Mouse (Mus musculus) ZHBTc4 (cell line): ENCODE measurements around the gene Clpp.

Experiments
- DNase-seq: peaks from one replicate; pipeline ENCODE4 v3.0.0-alpha.2; 2011; ENCODE audit warnings: low read depth, low spot score

The Clpp gene

GRCm38 (mm10) chr17:56990115-56990746, at the start of gene Clpp:
Clpp (plus strand) TSS chr17:56990305.
- DNase-seq: peak; percentile 98

DNA sequence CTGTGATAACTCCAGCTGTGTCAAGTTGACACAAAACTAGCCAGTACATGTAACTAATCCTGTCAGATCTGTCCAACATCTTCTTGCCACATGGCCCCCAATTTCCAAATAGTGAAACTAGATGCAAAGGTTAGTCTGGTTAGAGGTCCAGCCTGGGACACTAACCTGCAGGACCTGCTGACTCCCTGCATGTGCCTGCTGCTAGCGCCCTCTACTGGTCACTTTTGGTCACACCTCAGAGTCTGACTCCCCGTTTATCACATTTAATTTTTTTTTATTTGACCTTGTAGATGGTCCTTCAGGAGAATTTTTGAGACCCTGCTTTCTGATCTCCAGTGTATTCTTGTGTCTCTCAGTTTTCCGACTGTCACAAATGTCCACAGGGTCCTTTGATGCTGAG, 39.2 kb upstream of the Clpp start:
- peak; percentile 73 for DNase-seq

DNA sequence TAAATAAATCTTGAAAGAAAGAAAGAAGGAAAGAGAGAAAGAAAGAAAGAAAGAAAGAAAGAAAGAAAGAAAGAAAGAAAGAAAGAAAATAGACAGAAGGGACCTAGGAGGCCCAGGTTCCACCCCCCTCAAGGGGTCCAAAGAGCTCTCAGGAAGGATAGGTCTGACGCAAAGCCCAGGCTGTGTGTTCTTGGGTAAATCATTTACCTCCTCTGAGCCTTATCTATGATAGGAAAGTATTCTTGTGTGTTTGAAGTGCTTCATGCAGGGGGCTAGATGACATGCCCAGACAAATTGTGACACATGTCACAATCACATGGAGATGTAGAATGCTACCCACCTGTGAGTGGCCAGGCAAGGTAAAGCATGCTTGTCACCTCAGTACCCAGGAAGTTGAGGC, 37.5 kb upstream of the Clpp start:
- DNase-seq: no peak

DNA sequence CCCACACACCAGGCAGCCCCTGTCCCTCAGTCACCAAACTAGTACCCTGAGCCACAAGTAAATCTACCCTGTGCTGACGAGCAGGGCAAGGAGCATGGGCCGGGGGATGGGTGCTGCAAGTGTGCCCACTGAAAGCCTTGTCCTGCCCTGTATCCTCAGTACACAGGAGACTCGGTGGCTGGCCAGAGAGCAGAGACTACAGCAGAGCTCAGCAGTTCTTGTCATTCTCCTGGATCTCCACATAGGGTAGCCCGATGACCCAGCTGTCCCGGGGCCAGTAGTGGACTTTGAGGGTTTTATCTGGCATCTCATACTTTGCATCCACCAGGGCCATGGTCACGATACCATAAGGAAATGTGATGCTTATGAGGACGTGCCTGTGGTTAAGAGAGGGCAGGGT, 35.2 kb upstream of the Clpp start:
- DNase-seq: no peak

DNA sequence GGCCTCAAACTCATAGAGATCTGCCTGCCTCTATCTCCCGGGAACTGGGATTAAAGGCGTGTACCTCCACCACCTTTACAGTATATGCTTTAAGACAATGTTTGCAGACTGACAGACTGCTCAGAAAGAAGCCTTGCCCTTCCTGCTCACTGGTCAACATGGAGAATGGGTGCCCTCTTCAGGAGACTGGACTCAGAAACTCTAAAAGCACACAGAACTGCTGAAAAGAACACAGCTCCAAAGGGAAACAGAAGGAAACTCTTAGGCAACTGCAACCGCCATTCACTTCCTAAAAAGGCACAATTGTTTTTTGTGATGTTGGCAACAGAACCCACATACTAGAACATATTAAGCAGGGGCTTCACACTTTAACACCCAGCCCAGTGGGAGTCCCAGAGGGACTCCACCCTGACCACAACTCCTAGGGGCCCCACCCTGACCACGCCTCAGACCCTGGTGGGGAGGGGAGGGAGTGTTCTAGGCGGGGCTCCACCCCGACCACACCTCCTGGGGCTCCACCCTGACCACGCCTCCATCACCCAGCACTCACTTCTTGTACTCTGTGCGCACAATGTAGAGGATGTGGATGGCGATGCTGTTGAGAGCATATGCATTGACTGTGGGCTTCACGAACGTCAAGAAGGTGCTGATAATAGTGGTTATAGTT, 32.2 kb upstream of the Clpp start:
- DNase-seq: peak; percentile 73

DNA sequence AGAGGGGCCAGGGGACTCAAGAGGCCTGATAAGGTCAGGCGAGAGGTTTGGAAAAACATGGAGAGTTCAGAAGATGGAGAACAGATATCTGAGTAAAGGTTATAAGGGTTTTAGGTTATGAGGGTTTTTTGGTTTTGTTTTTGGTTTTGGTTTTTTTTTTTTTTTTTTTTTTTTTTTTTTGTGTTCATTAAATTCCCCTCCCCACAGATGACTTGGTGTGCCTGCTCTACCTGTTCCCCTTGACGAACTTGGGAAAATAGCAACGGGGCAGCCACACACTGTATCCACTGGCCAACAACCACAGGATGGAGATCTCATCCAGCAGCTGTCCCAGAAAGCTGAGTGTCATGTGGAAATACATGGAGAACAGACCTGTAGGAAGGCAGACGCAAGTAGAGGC, 31.4 kb upstream of the Clpp start:
- no peak for DNase-seq

DNA sequence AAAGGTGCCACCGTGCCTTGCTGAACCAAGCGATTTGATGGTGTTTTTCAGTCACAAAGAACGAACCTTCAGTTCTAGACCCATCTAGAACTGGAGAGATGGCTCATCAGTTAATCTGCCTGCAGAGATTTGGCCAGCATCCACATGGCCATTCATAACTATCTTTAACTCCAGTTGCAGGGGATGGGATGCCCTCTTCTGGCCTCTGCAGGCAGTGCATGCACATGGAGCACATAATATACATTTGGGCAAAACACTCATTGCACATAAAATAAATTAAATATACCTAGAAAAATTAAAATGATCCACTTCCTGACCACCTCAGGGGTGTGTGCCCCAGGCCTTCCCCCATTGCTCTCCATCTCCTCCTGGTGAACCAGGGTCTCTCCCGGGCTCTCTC, 28.2 kb upstream of the Clpp start:
- DNase-seq: peak; percentile 43

- peak; percentile 26 for DNase-seq
Observed at GRCm38 (mm10) chr17:56962642-56963405, 27.3 kb upstream of the Clpp start.

DNA sequence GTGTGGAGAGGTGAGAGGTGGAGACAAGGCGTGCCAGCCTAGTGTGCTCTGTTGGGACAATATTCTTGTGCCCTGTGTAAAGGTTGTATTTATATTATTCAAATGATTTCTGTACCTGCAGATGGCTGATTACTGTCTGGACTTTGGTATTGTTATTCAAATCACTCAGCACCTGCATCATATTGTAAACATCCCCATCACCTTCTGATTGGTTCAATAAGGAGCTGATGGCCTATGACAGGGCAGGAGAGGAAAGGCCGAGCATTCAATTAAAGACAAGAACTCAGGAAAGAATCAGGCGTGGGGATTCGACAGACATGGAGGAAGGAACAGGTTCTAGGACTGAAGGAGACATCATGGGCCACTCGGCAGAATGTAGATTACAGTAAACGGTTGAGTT, 26.5 kb upstream of the Clpp start:
- no peak for DNase-seq

DNA sequence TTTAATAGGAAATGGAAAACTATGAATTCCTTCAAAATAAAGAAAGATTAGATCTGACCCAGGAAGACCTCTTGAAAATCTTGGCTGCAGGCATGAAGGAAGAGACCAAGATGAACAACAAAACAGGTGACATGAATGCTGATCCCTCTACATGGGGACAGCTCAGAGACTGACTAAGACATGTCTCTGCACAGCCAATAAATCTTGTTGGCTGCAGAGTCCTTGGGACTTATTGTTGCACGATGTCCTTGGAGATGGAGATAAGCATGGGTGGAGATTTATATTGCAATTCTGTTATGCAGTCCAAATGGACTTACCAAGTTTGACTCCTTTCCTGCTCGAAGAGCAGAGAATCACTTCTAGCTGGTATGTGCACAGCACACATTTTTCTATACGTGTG, 20.8 kb upstream of the Clpp start:
- no peak for DNase-seq

DNA sequence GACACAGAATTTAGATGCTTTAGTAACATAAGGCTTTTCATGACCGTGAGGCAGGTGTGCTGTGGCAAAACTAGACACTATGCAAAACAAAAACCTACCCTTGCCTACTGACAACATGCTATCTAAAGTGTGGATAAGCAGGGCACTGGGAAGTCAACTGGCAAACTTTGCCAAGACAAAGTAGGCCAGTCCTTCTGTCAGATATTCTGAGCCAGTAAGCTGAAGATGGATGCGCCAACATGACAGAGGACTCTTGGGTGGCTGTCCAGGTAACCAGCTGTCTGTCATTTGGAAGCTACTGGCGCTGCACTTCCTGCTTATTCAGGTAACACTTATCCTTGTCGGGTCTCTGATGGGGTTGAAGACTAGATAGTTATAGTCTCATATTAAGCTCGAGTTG, 20.0 kb upstream of the Clpp start:
- DNase-seq: no peak

DNA sequence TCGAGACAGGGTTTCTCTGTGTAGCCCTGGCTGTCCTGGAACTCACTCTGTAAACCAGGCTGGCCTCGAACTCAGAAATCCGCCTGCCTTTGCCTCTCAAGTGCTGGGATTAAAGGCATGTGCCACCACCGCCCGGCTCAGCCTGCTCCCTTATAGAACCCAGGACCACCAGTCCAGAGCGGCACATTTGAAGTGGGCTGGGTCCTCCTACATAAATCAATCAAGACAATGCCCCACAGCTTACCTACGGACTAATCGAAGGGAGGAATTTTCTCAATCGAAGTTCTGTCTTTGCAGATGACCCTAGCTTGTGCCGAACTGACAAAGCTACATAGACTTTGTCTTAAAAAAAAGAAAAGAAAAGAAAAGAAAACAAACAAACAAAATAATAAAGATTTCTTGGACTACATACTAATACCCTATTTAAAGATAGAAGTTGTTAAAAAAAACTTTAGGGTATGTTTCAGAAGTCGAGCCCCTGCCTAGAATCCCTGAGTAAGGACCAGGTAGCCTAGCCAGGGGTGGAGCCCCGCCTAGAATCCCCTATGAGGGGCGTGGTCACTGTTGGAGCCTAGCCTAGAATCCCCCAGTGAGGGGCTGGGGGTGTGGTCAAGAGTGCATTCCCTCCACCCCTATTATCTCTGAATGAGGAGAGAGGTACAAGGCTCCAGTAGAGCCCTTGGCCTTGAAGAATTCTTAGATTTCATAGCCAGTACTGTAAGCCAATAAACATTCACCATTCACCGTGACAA, 16.0 kb upstream of the Clpp start:
- peak; percentile 82 for DNase-seq

DNA sequence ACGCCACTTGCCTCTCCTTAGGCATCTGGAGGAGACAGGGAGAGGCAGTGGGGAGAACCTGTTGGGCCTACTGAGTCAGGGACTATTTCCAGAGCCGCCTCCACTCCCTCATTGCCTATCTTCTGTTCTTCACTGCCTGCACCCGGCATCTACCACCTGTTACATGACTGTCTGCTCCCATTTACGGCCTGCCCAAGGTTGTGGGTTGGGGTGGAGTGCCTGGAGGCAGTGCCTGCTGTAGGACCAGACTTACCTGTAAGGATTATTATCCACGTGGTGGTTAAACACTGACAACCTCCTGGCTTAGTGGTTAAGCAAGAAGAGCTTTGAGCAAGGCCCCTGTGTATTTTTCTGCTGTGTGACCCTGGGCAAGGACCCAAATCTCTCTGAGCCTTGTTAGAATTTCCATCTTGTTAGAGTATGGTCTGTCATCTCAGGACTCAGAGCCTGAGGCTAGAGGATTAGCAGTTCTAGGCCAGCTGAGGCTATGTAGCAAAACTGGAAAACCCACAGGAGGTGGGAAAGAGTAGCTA, 15.3 kb upstream of the Clpp start:
- no peak for DNase-seq

DNA sequence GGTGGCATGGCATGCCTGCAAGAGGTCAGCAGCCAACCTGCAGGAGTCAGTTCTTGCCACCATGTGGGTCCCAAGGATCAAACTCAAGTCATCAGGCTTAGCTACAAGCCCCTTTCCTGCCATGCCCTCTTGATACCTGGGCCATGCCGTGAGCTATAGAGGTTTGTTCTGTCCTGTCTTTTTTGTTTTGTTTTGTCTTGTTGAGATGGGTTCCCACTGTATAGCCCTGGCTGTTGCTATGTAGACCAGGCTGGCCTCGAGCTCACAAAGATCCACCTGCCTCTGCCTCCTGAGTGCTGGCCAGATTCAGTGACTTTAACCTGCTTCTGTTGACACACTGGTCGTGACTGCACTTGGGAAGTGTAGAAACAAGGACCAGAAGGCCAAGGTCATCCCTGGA, 14.7 kb upstream of the Clpp start:
- DNase-seq: no peak

DNA sequence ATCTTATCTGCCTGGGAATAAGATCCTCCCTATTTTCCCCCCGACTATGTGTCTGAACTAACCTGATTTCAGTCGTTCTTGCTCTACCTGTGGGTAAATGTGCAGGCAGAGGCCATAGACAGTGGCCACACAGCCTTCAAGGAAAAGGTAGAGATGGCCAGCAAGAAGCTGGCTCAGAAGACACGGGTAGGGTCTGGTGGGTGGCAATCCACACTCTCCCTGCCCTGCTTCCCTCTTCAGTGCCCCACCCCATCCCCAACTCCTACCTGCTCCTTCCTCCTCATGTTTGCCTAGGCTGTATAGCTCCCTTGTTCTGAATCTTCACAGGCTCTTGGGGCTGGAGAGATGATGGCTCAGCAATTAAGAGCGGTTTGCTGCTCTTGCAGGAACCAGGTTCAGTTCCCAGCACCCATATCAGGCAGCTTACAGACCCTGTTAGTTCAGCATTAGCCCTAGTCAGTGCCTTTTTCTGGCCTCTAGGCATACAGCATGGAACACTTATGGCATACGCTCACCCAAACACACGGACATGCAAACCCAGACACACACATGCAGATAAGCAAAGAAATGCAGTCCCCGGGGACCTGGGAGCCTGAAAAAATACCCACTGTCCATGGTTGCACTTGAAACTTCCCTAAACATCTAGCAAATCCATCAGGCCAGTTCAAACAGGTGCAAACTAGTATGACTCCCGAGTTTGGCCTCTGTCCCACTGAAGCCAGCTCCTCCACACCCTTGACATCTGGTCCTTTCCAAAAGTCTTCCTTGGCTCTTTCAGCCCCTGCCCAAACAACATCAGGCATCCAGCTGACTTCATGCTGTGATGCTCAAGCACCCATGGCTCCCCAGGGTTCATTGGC, 13.3 kb upstream of the Clpp start:
- peak; percentile 50 for DNase-seq

- no peak for DNase-seq
Observed at GRCm38 (mm10) chr17:56979524-56979923, 10.6 kb upstream of the Clpp start.

DNA sequence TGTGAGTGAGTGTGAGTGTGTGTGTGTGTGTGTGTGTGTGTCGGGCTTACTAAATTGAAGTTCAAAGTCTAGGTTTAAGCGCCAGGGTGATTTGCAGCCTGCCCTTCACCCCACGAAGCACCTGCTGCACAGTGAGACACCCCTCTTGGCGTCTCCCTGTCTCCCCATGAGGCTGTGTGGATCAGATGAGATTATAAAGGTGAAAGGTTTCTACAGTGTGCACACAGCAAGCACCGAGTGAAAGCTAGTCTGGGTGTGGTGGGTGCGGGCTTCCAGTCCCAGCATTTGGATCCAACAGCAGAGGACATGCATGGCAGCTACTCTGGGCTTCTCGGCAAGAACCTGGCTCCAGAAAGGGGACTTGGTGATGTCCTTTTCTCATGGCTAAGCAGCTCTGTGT, 9.1 kb upstream of the Clpp start:
- no peak for DNase-seq

DNA sequence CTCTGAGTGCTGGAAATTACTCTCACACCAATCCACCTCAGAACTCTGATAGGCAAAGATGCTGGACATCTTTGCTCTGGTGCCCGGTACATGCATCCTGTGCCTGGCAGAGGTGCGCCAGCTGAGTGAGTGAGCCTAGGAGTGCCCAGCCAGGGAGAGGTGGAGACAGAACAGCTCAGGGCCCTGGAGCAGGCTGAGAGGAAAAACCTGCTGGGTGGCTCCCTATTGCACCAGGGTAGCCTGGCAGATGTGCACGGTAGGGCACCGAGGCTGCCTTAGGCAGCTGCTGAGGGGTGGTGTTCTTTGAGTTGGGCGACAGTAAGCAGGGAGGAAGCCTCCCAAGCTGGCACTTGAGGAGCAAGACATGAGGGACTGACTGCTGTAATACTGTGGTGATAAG, 8.1 kb upstream of the Clpp start, which contains the start of gene Acer1:
Gene Acer1, minus strand, starts transcription at position 114 of the 400 bp plus-strand sequence.
- no peak for DNase-seq

DNA sequence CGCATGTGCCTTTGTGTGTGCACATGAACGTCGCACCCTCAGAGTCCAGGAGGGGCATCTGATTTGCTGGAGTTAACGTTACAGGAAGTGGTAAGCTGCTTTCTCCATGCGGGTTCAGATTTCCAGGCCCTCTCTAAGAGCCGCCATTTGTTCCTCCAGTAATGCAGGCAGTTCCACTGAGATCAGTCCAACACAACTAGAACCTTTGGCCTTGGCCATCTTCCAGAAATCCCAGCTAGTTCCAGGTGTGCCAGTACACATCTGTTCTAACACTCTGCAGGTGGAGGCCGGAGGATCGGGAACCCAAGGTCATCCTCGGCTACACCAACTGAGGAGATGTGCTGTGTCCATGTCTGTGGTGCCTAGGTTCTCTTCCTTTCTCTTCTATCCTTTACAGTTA, 5.2 kb upstream of the Clpp start:
- no peak for DNase-seq

- no peak for DNase-seq
Observed at GRCm38 (mm10) chr17:56985656-56986055, 4.4 kb upstream of the Clpp start.
